Mouse (Mus musculus) liver, postnatal 0 days (tissue): ENCODE results near the gene Gm10197. TPM values are rescaled to one million over a fixed set of nuclear protein-coding genes. Genes with fewer than 3 reads are reported as not detected.

Experiments used
- ATAC-seq: fragments of 200-750 bp; cut with Nextera tagmentation; 2 replicates; pipeline ENCODE4 v1.8.0; 2017; ENCODE audit warnings: mild to moderate bottlenecking, moderate library complexity
- DNase-seq: peaks from one replicate; pipeline ENCODE4 v3.0.0-alpha.2; 2016
- H3K27ac ChIP-seq: fragments of 300-500 bp; sonication (generic); 2 replicates; pipeline ENCODE4 v1.5.1; 2014; ENCODE audit warnings: antibody characterized with exemption, moderate library complexity, mild to moderate bottlenecking, low read depth
- H3K27me3 ChIP-seq: fragments of 300-500 bp; sonication (generic); 2 replicates; pipeline ENCODE4 v1.6.1; 2014; ENCODE audit warnings: low read length, control low read depth, mixed read lengths; ENCODE audit not compliant: insufficient read depth
- H3K36me3 ChIP-seq: fragments of 300-500 bp; sonication (generic); replicated peaks from 2 replicates; pipeline ENCODE4 v1.6.1; 2014; ENCODE audit warnings: mild to moderate bottlenecking, control low read depth, low read length, moderate library complexity, mixed read lengths; ENCODE audit not compliant: insufficient read depth
- H3K4me1 ChIP-seq: fragments of 300-500 bp; sonication (generic); 2 replicates; pipeline ENCODE4 v1.6.1; 2014; ENCODE audit warnings: antibody characterized with exemption, mild to moderate bottlenecking, control low read depth; ENCODE audit not compliant: insufficient read depth
- H3K4me2 ChIP-seq: fragments of 300-500 bp; sonication (generic); 2 replicates; pipeline ENCODE4 v1.6.1; 2014; ENCODE audit warnings: low read depth, mild to moderate bottlenecking, low read length, moderate library complexity, mixed read lengths
- H3K4me3 ChIP-seq: fragments of 300-500 bp; sonication (generic); 2 replicates; pipeline ENCODE4 v1.5.1; 2014; ENCODE audit warnings: low read depth, low read length
- H3K9ac ChIP-seq: fragments of 300-500 bp; sonication (generic); replicated peaks from 2 replicates; pipeline ENCODE4 v1.6.1; 2014; ENCODE audit warnings: mild to moderate bottlenecking, moderate library complexity
- H3K9me3 ChIP-seq: fragments of 300-500 bp; sonication (generic); 2 replicates; pipeline ENCODE4 v1.6.1; 2016; ENCODE audit warnings: mild to moderate bottlenecking, control low read depth, low read length, mixed read lengths
- CTCF ChIP-seq: sonication (generic); IDR thresholded peaks from 2 replicates; pipeline ENCODE4 v1.5.1; 2016; ENCODE audit warnings: antibody characterized with exemption, low read depth
- EP300 ChIP-seq: IDR thresholded peaks from 2 replicates; pipeline ENCODE4 v1.6.1; 2016; ENCODE audit warnings: antibody characterized with exemption, low read depth, mild to moderate bottlenecking
- WGBS: fragments of 180-500 bp; shearing (Covaris S2); extraction: QIAGEN DNeasy Blood & Tissue Kit; methylation state at CpG from one replicate; pipeline ENCODE4 v1.1.7; 2014; ENCODE audit not compliant: insufficient replicate concordance; 5-methylcytosine and 5-hydroxymethylcytosine counted together
- polyA plus RNA-seq: library from polyadenylated mRNA; unstranded; fragments of >200 nt; fragmentation: Nextera tagmentation; extraction: Ambion mirVana; gene quantifications from 2 replicates; pipeline ENCODE4 v1.2.1, GENCODE M21; 2015

The Gm10197 gene
- polyA plus RNA-seq, 1 experiment from 2014 or later: not detected

DNA sequence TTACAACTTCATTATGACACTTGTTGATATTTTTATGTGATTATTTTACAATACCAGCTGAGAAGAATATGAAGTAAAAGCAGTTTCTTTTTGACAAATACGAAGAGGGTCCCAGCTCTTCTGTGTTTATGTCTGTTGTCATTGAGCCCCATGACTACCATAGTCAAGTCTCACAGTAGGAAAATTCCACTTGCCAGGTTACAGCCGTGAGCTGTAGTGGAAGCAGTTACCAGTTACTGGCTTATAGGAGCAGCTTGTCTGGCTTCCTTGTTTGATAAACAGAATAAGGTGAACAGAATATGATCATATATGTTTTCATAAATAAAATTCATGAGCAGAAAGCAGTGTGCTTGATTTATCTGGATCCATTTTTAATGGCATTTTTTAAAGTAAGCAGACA is 7.0 kb downstream of the Gm10197 start:
- Histone ChIP-seq H3K27ac (no peak overlapping the region), H3K9ac (no peak overlapping the region), H3K4me1 (peaks cover 5% of the 10 kb centered on the region; the same call in 1 of the 2 replicates), H3K36me3 (no peaks in the 10 kb centered on the region), H3K27me3 (no peaks in the 10 kb centered on the region), H3K4me2 (no peak overlapping the region; the same call in 1 of the 2 replicates), H3K9me3 (no peaks in the 10 kb centered on the region), H3K4me3 (no peak overlapping the region)
- 73% methylated on average over 2 of the region's 2 CpGs for WGBS
- TF ChIP-seq EP300 (no peak), CTCF (no peak)
- no peak for ATAC-seq
- DNase-seq: no peak

DNA sequence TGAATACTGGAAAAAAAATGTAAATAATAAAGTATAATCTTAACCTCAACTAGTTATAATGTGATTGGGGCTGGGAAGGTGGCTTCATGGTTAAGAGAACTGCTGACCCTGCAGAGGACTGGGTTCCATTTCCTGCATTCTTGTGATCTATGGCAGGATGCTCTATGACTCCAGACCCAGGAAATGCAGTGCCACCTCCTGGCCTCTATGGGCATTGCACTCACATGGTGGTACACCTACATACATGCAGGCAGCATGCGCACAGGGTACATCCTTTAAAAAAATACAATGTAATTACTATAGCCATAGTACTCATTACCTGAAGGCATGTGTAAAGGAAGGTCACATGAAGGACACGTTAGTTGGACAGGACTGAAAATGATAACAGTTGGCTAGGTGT is 8.6 kb downstream of the Gm10197 start:
- Histone ChIP-seq H3K4me2 (no peak overlapping the region), H3K9me3 (no peaks in the 10 kb centered on the region), H3K9ac (no peak overlapping the region), H3K4me3 (no peak overlapping the region), H3K27me3 (no peaks in the 10 kb centered on the region), H3K4me1 (peaks cover 9% of the 10 kb centered on the region; the same call in 1 of the 2 replicates), H3K27ac (no peak overlapping the region), H3K36me3 (no peaks in the 10 kb centered on the region)
- WGBS: 41% methylated on average over 2 of the region's 2 CpGs
- TF ChIP-seq EP300 (no peak), CTCF (peak; percentile 77)
- ATAC-seq (no peak), DNase-seq (peak; percentile 68)

DNA sequence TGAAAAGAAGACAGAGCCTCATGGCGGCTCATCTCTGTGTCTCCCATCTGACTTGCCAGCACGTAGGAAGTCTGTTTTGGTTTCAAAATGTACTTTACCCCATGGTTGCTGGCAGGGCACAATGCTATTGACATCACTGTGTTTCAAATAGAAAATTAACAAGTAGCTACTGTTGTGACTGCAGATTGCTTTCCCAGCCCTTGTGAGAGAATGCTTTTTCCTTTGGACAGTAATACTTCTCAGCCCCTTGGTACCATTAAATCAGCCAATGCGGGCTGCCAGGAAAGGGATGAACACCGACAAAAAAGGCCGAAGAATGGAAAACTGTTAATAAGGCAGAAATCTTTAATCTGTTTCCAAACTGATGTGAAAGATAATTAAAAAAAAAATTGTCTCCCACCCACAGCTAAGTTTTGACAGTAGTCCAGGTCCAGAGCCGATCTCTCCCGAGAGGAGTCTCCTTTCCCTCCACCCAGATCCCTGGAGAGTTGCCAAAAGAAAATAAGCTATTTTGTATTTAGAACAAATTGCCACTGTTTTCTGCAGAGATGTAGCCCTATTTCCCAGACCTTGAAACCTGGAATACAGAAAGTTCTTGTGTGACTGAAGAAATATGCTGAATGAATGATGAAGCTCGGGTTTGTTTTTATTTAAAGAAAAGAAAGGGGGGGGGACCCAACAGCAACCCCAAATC is 11.2 kb downstream of the Gm10197 start:
- TF ChIP-seq EP300 (no peak), CTCF (no peak)
- Histone ChIP-seq H3K4me1 (peaks cover 9% of the 10 kb centered on the region; the same call in 1 of the 2 replicates), H3K27me3 (no peaks in the 10 kb centered on the region), H3K9ac (peak overlapping the region; percentile 18; the same call in 1 of the 2 replicates), H3K4me3 (no peak overlapping the region), H3K36me3 (peaks cover 2% of the 10 kb centered on the region; the same call in 1 of the 2 replicates), H3K9me3 (no peaks in the 10 kb centered on the region), H3K4me2 (peak overlapping the region; percentile 47; the same call in 1 of the 2 replicates), H3K27ac (peak overlapping the region; percentile 92)
- ATAC-seq (peak; percentile 79), DNase-seq (peak; percentile 30)
- WGBS: 71% methylated on average over 8 of the region's 8 CpGs

DNA sequence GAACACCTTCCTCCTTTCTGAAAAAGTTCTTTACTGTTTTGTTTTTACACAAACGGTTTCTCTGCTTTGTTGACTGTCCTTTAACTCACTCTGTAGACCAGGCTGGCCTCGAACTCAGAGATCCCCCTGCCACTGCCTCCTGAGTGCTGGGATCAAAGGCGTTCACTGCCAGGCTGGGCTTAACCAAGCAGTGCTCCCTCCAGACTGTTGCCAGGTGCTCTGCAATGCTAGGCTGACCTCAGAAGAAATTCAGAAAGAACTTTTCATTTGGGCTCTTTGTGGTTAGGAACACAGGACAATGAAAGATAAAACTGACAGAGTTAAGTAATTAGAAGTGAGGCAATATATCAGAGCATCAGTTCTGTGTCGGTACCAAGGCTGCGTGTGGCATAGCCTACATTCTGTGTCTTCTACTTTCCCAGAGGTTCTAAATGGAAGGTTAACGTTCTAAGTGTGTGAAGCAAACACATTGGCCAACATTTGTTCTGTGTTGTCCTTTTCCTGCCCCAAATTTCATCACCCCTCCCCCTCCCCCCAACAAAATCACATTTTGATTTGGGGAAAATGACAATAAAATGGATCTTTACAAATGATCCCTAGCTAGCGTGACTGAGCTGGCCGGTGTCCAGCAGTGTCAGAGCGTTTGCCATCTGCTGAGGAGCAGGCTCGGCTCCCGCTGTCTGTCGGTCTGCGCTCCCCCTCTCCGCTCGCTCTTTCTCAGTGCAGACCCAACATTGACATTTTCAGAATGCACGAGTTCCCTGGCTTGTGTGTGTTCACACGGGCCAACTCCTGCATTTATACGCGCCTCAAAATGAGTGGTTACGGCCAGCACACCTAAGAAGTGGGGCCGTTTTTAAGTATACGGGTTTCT is 12.2 kb downstream of the Gm10197 start:
- Histone ChIP-seq H3K9ac (peak overlapping the region; percentile 18), H3K4me1 (peaks cover 7% of the 10 kb centered on the region; the same call in 1 of the 2 replicates), H3K4me3 (0 out of 2 replicates have a peak overlapping the region, but pooled peaks have one; percentile 3), H3K36me3 (peaks cover 2% of the 10 kb centered on the region; the same call in 1 of the 2 replicates), H3K27ac (peak overlapping the region; percentile 92), H3K9me3 (no peaks in the 10 kb centered on the region), H3K4me2 (peak overlapping the region; percentile 47), H3K27me3 (no peaks in the 10 kb centered on the region)
- DNase-seq: peak; percentile 46
- 72% methylated on average over 22 of the region's 22 CpGs for WGBS
- peak; percentile 77 for ATAC-seq
- TF ChIP-seq EP300 (no peak), CTCF (no peak)

DNA sequence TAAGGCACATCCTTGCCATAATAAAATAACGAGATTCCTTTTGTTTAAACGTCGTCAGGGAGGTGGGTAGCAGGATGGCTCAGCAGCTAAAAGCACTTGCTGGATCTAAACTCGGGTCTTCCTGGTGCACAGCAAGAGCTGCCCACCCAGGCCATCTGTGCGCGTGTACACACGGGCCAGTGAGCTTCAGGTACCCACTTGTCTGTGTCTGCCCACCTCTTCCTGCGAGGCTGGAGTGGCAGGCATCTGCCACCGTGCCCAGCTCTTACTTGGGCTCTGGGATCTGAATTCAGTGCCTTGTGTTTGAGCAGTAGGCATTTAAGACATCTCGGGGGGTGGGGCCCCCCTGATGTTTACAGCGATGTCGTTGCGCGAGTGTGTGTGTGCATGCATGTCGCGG is 16.5 kb downstream of the Gm10197 start:
- Histone ChIP-seq H3K4me1 (peaks cover 7% of the 10 kb centered on the region; the same call in 1 of the 2 replicates), H3K9ac (no peak overlapping the region), H3K4me2 (no peak overlapping the region), H3K27ac (no peak overlapping the region), H3K27me3 (no peaks in the 10 kb centered on the region), H3K9me3 (no peaks in the 10 kb centered on the region), H3K36me3 (peaks cover 15% of the 10 kb centered on the region), H3K4me3 (no peak overlapping the region)
- DNase-seq: no peak
- 91% methylated on average over 16 of the region's 16 CpGs for WGBS
- TF ChIP-seq CTCF: no peak
- TF ChIP-seq EP300: no peak
- no peak for ATAC-seq
